Mouse (Mus musculus) adrenal gland, adult 2 months (tissue): ENCODE measurements at regions not wholly inside any gene's neighbourhood (a gene's known extent, or its start where the extent isn't known, plus 50 kb on each side); places are given as distances from the start of the nearest gene placed in this dataset.
"Not testable (repeated sequence)": the region's sequence is repeated elsewhere in the genome, so short reads cannot be mapped to it uniquely, and the experiment has no call there.

Experiments used
- DNase-seq: peaks from one replicate; pipeline ENCODE4 v3.0.0; 2021

DNA sequence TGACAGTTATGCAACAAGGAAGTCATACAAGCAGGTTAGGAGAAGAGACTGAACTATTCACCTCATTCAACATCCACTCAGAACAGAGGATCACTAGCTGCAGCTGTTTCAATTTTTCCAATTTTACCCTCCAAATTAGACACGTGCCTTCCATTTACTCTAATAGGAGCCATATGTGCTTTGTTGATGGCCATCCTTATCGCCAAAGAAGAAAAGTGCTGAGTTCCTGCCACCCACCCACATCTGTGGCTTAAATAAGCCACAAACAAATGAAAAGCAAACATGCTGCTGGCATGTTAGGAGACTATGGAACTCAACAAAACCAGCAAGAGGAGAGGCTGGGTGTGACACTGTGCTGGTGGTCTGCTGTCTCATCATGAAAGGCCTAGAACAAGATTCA, 1786.1 kb downstream of the 9330182O14Rik start:
- DNase-seq, result no peak

DNA sequence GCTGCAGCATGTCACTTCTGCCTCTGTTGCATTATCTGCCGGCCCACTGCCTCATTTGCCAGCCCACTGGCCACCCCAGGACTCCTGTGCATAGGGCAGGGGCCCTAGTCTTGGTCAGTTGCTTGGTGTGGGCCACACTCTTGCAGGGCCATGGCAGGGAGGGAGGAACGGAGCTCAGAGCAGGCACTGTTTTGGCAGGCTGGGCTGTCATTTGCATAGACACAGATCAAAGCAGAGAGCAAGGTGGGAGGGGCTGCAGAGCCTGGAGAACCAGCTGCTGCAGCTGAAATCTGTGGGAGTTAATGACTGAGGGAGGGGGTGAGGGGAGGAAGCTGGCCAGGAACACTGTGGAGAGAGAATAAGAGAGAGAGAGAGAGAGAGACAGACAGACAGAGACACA, 1802.5 kb downstream of the 9330182O14Rik start:
- DNase-seq, result no peak

DNA sequence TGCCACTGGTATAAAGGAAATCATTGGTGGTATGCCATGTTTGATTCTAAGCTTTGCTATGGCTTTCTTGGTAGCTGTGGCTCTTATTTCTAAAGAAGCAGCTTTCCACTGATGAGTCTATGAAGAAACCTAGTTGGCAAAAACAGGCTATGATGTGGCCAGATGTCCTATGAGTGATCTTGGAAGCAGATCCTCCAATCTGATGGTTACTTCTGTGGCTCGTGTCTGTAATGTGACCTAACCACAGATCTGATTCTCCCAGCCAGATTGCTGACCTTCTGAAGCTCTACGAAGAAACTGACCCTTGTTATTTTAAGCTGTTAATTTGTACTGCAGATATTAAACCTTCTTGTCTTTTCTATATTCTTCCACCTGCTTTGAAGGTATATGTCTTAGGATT, 1811.1 kb downstream of the 9330182O14Rik start:
- DNase-seq, result no peak

DNA sequence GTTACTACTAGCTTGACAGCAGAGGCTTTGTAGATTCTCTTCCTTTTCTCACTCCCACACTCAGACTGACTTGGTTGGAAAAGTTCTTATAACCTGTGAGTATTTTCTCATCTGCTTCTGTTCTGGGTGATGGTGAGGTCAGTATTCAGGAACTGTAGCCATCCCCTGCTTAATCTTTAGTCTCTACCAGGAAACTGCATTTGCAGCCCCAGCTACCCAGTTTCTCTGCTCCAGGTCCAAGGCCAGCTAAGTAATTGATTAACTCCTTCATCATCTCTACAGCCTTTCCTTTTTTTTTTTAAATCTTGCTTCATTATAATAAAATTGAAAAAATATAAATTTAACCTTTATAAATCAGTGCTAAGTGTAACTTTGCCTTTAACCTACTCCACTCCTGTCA, 1813.7 kb downstream of the 9330182O14Rik start:
- no peak for DNase-seq

DNA sequence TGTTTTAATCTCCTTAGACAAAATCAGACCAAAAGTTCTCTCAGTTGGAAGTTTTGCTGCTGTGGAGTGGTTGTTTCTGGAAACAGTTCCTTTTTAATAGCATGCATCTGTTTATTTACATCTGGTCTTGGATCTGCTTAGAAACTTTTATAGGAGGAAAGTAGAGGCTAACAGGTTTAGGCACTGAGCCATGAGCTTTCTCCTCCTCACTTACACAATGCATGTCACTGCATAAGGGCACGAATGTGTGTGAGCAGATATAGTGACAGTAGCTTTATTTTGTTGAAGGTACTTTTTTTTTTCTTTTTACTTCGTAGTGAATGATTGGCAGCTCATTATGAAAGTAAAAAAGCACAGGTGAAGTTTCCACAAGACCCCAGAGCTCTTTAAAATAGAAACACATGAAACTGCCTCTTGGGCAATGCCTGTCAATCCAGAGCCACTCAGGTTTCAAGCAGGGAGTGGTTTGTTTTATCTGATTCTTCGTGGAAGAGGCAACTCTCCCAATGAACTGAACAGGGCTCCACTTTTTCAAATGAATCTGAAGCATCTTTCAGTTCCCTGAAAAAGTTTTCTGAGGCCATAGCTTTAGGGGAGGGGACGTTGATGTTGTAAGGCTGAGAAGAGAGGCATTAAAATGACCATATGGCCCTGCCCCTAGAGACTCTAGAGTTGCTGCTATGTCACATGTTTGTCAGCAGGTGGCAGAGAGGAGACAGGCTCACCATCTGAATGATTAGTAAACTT, 1814.4 kb downstream of the 9330182O14Rik start:
- DNase-seq, result peak; percentile 22

DNA sequence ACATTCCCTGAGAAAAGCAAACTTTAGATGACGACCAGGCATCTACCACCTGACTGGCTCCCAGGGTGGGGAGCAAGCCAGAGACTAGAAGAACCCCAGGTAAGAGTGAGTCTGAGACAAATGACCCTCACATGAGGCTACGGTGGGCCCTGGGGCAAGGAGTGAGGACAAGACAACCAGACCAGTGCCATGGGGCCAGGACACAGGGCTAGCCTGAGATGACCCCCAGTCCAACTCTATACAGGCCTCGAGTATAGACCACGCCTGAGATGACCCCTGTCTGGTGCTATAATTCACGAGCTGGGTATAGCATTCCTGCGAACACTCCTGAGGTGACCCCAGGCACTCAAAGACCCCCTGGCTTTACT, 1814.9 kb downstream of the 9330182O14Rik start:
- no peak for DNase-seq

DNA sequence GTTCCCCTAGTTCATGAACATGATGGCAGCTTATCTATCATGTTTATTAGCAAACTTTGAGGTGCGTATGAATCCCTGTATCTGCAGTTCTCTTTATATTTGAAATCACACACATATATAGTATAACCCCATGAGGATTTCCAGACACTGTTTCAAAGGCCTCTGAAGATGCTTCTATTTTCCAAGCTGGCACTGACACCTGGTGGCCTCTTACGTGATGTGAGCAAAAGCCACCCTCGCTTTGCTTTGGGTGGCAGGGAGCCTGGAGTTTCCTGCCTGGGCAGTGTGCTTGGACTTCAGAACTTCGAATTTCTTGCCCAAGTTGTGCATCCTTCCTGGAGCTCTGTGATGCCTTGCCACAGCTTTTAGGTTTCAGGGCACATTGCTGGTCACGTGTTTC, 1817.1 kb downstream of the 9330182O14Rik start:
- peak; percentile 38 for DNase-seq

DNA sequence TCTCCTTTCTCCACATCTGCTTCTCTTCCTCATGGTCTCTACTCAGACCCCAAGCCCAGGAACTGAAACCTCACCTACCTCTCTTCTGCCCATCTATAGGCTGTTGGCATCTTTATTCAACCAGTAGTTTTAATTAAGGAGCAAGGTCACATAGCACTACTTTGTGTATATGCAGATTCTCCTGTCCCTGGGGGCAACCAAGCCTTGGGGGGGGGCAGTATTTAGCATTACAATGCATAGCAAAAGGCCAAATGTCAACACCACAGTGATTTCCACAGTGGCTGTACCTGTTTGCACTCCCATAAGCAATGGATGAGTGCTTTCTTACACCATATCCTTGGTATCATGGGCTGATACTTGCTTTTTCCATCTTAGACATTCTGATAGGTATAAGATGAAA, 1826.4 kb downstream of the 9330182O14Rik start:
- DNase-seq, result no peak

DNA sequence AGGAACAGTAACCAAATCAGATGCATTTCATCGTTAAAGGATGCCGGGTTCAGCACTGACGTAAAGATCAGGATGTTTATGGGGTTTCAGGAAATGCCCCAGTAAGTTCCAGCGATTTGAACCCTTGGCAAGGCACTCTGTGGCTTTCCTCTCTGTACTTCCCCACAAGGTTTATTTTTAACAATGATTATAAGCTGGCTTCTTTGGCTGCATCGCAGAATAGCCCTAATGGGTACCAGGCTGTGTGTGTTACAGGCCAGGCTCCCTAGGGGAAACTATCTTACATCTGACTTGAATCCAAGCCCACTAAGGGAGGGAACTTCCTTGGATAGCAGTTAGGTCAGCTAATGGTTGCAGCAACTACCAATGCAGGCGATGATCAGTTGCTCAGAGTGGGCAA, 1836.7 kb downstream of the 9330182O14Rik start:
- DNase-seq, result no peak

DNA sequence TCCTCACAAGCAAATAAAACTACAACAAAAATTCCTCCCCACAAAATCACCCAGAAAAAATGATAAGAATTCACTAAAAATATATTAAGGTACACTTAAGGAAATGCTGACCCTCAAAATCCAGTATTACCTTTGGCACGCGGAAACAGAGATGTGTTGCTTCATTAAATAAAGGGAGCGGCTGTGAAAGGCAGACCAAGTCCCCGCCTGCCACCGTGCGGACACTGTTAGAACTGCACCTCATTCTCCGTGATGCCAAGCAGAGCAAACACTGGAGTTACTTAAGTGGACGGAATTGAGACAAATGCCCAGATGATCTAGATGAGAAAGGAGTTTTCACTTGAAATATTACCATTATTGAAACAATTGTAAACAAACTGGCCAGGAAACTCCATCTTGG, 1839.1 kb downstream of the 9330182O14Rik start:
- peak; percentile 86 for DNase-seq

DNA sequence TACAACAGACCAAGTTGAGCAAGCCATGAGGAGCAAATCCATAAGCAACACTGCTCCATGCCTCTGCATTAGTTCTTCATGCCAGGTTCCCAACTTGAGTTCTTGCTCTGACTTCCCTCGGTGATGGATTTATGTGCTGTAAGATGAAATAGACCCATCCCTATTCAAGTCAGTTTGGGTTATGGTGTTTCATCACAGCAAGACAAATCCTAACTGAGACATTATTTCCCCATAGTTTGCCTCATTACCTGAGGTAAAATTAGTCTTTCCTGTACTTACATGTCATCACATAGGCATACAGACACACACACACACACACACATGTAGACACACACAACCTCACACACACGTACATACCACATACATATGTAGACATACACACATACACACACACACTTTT, 1843.0 kb downstream of the 9330182O14Rik start:
- no peak for DNase-seq

DNA sequence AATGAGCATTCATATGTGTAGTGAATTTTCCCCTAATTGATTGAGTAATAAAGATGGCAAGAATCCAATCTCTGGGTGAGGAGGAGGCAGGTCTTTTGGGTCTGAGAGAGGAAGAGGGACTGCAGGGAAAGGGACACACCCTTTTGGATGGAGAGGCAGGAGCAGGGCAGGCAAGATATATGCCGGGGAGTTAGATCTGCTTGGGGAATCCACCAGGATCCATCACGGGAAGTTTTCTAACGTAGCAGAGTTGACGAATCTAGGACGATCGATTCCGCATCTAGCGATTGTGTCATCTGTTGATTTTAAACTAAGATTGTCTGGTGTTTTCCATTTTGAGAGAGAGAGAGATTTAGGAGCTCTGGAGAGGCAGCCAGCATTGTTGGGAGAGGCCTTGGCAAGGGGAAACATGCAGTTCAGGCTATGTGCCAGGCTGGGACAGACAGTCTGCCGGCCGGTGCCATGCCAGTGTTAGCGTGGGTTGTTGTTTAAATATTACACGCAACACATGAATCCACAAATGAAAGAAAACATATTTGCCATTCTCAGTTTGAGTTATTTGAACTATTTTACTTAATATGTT, 1843.6 kb downstream of the 9330182O14Rik start:
- peak; percentile 11 for DNase-seq

DNA sequence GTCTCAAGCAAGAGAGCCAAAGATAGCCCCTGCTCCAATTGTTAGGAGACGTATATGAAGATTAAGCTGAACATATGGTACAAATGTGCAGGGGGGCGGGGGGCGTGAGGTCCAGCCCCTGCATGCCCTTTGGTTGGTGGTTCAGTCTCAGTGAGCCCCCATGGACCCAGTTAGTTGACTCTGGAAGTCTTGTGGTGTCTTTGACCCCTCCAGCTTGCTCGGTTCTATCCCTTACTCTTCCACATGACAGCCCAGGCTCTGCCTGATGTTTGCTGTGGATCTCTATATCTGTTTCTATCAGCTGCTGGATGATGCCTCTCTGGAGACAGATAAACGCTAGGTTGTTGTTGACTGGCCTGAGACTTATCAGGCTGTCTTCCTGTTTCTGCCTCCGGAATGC, 1849.1 kb downstream of the 9330182O14Rik start:
- no peak for DNase-seq

DNA sequence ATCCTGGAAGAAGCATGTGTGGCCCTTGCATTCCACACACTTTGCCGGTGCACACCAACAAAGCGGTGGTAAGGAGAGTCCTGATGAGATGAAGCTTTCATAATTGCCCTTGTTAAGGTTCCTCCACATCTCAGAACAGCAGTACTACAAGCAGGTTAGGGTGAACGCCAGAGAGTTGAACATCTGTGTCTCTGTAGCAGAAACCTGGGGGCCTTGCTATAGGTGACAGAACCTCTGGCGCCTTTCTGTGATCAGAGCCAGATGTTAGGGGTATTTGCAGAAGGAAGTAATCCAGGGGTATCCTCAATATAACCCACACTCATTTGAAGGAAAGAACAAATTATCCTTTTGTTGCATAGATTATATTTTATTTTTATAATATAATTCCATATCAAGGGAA, 1850.1 kb downstream of the 9330182O14Rik start:
- DNase-seq, result no peak

DNA sequence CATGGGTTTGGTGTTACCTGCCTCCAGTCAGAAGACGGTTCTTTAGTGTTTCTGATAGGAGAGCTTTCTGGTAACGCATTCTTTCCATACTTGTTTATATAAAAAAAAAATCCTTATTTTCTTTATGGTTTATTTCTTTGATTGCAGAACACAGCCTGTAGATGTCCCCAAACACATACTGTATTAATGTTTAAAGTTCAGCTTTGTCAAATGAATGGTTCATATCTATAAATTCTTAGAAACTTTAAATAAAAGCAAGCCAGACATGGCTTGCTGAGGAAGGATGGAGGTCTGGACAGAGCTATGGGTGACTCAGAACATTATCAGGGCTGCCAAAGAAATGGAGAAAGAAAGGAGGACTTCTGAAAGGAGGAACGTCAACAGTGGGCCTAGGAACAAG, 1852.1 kb downstream of the 9330182O14Rik start:
- no peak for DNase-seq

DNA sequence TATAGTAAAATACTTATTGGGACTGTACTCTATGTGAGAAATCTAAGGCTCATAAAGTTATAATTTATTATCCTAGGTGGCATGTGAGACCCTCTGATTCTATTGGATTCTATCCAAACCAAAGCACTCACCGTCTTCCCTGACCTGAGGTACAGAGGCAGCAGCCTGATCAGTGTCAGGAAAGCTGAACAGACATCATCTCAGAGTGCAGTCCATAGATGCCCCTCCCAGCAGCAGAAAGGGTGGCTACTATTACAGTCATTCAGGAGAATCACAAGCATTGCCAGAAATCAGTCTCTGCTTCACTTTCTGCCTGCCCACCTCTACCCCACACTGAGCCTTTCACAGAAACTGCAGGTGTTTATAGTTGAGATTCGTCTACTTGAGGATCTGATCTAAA, 1854.9 kb downstream of the 9330182O14Rik start:
- no peak for DNase-seq

DNA sequence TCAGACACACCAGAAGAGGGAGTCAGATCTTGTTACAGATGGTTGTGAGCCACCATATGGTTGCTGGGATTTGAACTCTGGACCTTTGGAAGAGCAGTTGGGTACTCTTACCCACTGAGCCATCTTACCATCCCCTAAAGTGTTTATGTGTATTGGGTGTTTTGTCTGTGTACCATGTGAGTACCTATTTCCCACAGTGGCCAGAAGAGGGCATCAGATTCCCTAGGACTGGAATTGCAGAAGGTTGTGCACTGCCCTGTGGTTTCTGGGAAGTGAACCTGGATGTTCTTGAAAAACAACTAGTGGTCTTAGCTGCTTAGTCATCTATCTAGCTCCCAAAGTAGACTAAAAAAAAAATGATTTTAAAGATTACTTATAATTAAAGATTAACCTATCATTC, 1857.7 kb downstream of the 9330182O14Rik start:
- no peak for DNase-seq

DNA sequence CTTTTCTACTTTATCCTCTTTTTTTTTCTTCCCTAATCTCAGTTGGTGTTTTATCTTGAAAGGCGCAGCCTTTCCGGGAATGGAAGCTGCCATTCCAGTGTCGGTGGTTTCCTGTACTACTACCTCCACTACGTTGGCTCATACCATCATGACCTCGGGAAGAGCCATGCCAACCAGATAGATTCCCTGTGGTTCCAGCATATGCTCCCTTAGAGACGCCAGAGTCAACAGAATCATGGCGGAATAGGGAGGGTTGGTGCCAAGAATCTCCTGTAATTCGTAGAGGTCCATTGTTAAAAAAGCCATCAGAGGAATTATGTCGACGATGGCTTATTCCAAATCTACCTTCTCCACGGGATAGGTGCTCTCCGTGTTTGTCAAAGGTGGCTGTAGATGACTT, 1898.1 kb downstream of the 9330182O14Rik start:
- not testable (repeated sequence) for DNase-seq

DNA sequence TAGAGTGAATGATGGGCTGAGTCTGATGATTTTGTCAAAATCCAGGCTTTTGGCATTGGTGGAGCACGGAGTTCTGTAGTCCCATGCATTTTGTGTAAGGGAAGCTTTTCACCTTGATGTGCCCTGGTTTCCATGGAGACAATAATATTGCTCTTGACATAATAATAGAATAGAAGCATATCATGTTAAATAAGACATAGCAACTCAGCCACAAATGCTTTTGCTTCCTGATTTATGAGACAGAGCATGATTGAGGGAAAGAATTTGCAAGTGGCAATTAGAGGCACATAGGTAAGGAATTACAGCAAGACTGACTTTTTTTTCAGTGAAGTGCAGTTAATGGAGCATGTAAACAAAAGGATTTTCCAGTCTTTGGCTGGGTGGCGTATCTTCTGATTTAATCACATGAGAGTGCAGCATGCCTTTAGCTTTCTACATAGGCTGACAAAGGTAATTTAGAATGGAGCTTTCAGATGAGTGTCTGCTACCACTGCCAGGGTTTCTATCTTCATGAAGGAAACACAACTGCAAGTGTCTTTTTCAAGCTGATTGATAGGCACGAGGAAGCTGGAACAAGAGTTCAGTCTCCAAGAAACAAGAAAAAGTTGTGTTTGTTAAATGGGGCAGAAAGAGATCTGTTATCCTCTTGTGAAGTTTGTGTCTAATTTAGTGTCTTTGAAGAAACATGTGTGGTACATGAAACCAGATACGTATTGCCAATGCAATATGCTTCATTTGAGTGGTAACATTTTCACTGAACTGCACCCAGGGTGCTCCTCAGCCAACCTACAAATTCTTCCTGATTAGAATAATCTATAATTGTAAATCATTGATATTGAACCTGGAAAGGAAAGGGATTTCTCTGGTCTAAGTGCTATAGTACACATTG, 1913.2 kb downstream of the 9330182O14Rik start:
- DNase-seq, result no peak

DNA sequence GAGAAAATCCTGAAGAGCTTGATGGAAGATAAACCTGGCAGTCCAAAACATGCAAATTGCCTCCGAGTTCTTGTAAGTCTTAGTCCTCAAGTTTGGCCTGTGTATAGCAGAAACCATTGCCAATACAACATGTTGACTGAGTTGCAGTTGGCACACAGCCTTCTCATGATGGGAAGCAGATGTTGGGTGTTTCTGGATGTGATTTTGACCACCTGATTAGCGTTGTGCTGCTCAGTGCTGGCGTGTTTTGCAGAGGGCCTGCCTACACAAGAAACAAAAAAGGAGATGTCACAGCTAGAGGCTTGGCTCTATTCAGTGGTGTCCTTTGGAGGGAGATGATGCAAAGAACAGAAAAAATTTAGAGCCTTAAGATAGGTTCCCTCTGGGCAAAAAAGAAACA, 1922.6 kb downstream of the 9330182O14Rik start:
- DNase-seq, result no peak

DNA sequence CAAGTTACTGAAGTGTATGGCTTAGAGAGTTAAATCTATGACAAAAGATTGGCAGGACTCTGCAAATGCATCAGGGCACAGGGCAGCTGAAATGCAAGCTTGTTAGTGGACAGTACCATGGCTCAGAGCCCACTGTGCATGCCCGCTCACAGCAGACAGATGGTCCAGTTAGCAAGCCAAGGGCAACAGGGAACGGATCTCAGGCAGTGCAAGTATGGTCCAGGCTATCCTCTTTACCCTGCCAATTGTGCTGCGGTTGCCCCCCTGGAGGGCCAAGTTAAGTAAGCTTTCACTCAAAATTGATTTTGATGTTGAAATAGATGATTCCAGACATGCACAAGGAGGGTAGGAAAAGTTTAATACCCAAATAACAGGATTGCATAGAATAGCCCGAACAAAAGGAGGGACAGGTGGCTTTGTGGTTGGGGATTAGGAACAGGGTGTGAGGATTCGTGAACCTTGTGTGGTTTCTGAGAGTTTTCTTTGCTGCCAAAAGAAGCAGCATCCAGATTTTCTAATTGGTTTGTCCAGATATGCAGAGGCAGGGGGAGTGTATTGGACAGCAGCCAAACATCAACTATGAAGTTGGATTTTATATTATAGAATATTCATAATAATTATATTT, 1934.2 kb downstream of the 9330182O14Rik start:
- no peak for DNase-seq

DNA sequence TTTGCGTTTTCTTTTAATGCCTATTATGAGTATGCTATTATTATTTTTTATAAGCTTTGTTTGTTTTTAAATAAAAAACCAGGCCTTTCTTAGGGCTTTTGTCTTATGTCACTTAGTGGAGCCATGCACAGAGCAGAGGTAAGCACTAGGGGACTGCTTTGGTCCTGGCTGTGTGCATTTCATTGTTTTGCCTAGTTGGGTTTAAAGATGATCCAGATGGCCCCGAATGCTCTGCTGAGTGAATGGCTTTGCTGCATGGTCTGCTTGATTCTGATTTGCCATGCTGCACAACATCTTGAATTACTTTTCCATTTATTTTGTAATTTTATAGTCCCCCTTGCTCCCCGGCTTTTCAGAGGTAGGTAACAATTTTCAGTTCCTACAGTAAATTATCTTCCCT, 1934.9 kb downstream of the 9330182O14Rik start:
- no peak for DNase-seq

DNA sequence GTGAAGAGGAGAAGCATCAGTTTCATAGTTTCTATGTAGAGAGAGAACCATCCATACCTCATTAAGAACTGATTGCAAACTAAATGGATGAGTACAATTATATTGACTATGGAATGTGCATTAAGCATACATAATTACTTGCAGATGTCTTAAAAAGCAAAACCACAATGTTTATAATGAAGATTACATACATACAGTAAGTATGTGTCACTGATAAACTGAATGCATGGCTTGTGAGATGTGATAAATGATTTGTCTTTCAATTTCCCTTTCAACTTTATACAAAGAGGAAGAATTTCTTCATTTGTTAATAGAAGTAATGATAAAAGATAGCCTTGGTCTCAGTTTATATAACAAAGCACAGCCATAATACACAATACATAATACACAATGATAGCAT, 1939.3 kb downstream of the 9330182O14Rik start:
- DNase-seq, result no peak
